Mouse (Mus musculus) adrenal gland, postnatal 14 days (tissue): ENCODE measurements around the gene Slc26a9. TPM values are rescaled to one million over a fixed set of nuclear protein-coding genes. Genes with fewer than 3 reads are reported as not detected.

Source experiments
- total RNA-seq: library from RNA; stranded (reverse); gene quantifications from 2 replicates; pipeline ENCODE4 v1.2.3, GENCODE M21; 2021

Gene Slc26a9
- total RNA-seq, 1 experiment from 2014 or later, result 0.07 TPM

Other genes starting within 250 kb of the Slc26a9 start
- gene Srgap2, start 216.7 kb upstream of the Slc26a9 start, total RNA-seq, result 29.0 and 31.9 TPM in 2 replicates
- 1.2 and 1.3 TPM in 2 replicates for gene Fam72a, start 216.1 kb upstream of the Slc26a9 start, total RNA-seq
- 0.19 and 0.22 TPM in 2 replicates for gene Avpr1b, start 144.8 kb upstream of the Slc26a9 start, total RNA-seq
- gene Ctse, start 105.7 kb upstream of the Slc26a9 start, total RNA-seq, result 9.2 and 23.3 TPM in 2 replicates
- gene Rab7b, start 55.3 kb upstream of the Slc26a9 start, total RNA-seq, result 2.7 and 3.5 TPM in 2 replicates
- gene Pm20d1, start 53.4 kb downstream of the Slc26a9 start, total RNA-seq, result 15.1 and 22.9 TPM in 2 replicates
- 35.2 and 52.6 TPM in 2 replicates for gene Slc41a1, start 83.5 kb downstream of the Slc26a9 start, total RNA-seq
- 14.7 and 19.1 TPM in 2 replicates for gene Rab29, start 123.2 kb downstream of the Slc26a9 start, total RNA-seq
- 124 and 135 TPM in 2 replicates for gene Nucks1, start 166.5 kb downstream of the Slc26a9 start, total RNA-seq
- 15.5 and 18.3 TPM in 2 replicates for gene Slc45a3, start 218.9 kb downstream of the Slc26a9 start, total RNA-seq